Mouse (Mus musculus) erythroid progenitor cell, adult 5-6 weeks (primary cell): ENCODE data around the gene Il10. TPM values are rescaled to one million over a fixed set of nuclear protein-coding genes. Genes with fewer than 3 reads are reported as not detected.
"Not testable (repeated sequence)": the region's sequence is repeated elsewhere in the genome, so short reads cannot be mapped to it uniquely, and the experiment has no call there.

Source experiments
- ATAC-seq: replicated peaks from 2 replicates; pipeline ENCODE4 v1.8.0; 2016; ENCODE audit warnings: moderate number of reproducible peaks, mild to moderate bottlenecking, moderate TSS enrichment, inconsistent platforms; ENCODE audit not compliant: poor library complexity, low FRiP score, severe bottlenecking
- total RNA-seq, 2 experiments: library from RNA; stranded (forward) in 1 of 2; stranded (reverse) in 1 of 2; fragments of 150-400 nt in 1 of 2; fragments of 186-747, 209-891 nt in 1 of 2; gene quantifications; 2 replicates each; pipeline versions ENCODE4 v1.2.3 to v1.2.4; 2015 to 2017; ENCODE audit warnings: low replicate concordance in 2 of 2

The Il10 gene
- total RNA-seq, 2 experiments from 2014 or later = not detected

- no peak for ATAC-seq
Measured at GRCm38 (mm10) chr1:131015281-131015680, 4.4 kb upstream of the Il10 start.

- ATAC-seq = no peak
Measured at GRCm38 (mm10) chr1:131015879-131016278, 3.8 kb upstream of the Il10 start.

- no peak for ATAC-seq
Measured at GRCm38 (mm10) chr1:131020425-131021310, 1.0 kb downstream of the Il10 start.

GRCm38 (mm10) chr1:131021438-131021837, 1.8 kb downstream of the Il10 start:
- no peak for ATAC-seq

GRCm38 (mm10) chr1:131021900-131022590, 2.4 kb downstream of the Il10 start:
- ATAC-seq = no peak

- ATAC-seq = no peak
Measured at GRCm38 (mm10) chr1:131022591-131023249, 3.1 kb downstream of the Il10 start.

- not testable (repeated sequence) for ATAC-seq
Measured at GRCm38 (mm10) chr1:131023250-131023858, 3.7 kb downstream of the Il10 start.

- no peak for ATAC-seq
Measured at GRCm38 (mm10) chr1:131024900-131025842, 5.5 kb downstream of the Il10 start.

GRCm38 (mm10) chr1:131025843-131026190, 6.2 kb downstream of the Il10 start:
- ATAC-seq = no peak

- ATAC-seq = no peak
Measured at GRCm38 (mm10) chr1:131029215-131029614, 9.6 kb downstream of the Il10 start.

GRCm38 (mm10) chr1:131030261-131030660, 10.6 kb downstream of the Il10 start:
- ATAC-seq = no peak

GRCm38 (mm10) chr1:131031267-131031666, 11.6 kb downstream of the Il10 start:
- ATAC-seq = no peak

GRCm38 (mm10) chr1:131038001-131038400, 18.4 kb downstream of the Il10 start:
- ATAC-seq = no peak

GRCm38 (mm10) chr1:131038415-131039017, 18.9 kb downstream of the Il10 start:
- ATAC-seq = no peak

GRCm38 (mm10) chr1:131039479-131039878, 19.8 kb downstream of the Il10 start:
- no peak for ATAC-seq

GRCm38 (mm10) chr1:131042263-131042662, 22.6 kb downstream of the Il10 start:
- no peak for ATAC-seq

GRCm38 (mm10) chr1:131042721-131043120, 23.1 kb downstream of the Il10 start:
- no peak for ATAC-seq

GRCm38 (mm10) chr1:131043636-131044035, 24.0 kb downstream of the Il10 start:
- no peak for ATAC-seq
